Mouse (Mus musculus) embryo, embryonic 10.5 days (tissue): Measurements from ENCODE around the gene 4930512M02Rik.

ENCODE experiments used
- DNase-seq: peaks from one replicate; pipeline ENCODE4 v3.0.0-alpha.2; 2015; ENCODE audit warnings: low spot score

Gene 4930512M02Rik

DNA sequence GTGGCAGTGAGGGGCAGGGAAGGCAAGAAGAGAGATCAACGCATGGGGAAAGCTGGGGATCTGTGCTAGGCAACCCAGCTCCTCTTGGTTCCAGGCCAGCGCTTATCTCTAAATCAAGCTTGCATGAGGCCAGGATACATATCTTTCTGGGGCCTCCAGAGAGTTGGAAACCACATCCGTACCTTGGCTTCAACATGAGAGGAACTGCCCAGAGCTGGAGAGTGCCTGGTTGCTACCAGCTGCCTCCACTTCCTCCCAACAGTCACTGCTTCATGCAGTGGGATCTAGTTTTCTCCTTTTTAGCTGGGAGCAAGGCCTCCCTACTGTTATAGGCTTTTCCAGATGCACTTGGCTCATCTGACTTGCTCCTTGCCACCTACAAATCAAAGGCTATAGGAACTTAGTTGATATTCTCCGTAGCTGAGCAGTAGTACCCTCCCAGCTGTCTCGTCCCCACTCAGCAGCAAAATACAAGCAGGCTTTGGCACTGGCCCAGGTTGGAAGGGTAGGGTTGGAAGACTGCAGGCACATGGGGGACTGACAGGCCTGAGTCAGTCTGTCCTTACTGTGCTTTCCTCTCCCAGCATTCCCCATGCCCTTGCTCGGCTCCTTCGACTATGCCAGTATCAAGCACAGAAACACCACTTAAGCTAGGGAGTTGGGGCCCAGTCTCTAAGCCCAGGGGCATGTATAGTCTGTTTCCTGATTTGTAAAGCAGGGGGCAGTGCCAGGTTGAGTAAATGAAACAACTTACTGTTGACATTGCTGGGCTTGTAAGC is 63.2 kb downstream of the 4930512M02Rik start:
- no peak for DNase-seq

DNA sequence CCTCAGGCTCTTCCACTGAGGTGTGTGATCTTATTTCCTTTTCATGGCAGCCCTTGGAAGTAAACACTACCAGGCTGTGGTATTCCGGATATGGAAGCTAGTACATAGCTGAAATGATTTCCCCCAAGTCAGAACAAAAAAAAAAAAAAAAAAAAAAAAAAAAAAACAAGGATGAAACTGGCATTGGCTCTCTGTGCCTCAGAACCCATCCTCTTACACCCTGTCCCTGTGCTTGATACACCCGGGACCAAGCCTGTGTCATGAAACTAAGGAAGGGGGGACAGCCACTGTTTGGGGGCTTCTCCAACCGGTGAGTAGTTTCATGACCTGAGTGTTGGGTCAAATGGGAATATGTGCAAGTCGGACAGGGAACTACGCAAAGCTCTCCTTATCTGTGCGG is 66.5 kb downstream of the 4930512M02Rik start:
- no peak for DNase-seq

DNA sequence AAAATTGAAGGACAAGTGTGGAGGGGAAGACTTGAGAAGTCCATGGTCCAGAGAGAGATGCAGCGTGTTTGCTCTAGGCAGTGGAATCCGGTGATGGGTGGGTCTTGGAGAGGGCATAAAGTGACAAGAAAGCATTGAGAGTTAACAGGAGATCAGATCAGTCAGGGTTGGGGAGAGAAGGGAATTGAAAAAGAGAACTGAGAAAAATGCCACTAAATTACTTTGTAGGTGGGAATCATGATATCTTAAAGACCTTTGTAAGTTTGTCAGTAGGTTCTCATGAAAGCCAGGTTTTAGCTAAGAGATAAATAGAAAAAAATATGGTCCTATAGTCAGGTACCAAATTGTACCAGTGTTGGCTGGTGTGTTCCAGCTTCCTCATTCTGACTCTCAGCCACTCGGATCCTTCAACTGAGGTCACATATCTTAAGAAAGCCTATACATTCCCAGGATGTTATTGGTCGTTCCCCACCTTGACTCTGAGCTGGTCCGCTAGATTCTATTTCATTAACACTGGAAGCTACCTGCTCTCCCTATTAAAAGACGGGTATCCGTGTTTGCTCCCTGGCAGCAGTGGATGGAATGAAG is 68.4 kb downstream of the 4930512M02Rik start:
- no peak for DNase-seq

DNA sequence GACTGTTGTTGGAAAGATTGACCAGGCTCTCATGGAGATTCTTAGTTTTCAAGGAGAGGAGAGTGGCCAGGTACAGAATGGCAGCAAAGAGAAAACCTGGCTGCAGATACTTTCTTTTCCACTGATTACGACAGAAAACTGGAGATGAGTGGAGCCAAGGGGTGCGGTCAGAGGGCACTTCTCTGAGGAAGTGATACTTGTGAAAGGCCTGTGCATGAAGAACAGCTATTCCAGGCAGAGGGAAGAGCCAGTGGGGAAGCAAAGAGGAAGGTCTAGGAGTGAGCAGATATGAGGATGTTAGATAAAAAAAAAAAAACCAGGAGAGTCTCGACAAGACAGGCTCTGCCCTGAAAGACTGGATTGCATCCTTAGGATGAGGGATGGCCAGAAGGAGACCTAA is 69.0 kb downstream of the 4930512M02Rik start:
- no peak for DNase-seq

DNA sequence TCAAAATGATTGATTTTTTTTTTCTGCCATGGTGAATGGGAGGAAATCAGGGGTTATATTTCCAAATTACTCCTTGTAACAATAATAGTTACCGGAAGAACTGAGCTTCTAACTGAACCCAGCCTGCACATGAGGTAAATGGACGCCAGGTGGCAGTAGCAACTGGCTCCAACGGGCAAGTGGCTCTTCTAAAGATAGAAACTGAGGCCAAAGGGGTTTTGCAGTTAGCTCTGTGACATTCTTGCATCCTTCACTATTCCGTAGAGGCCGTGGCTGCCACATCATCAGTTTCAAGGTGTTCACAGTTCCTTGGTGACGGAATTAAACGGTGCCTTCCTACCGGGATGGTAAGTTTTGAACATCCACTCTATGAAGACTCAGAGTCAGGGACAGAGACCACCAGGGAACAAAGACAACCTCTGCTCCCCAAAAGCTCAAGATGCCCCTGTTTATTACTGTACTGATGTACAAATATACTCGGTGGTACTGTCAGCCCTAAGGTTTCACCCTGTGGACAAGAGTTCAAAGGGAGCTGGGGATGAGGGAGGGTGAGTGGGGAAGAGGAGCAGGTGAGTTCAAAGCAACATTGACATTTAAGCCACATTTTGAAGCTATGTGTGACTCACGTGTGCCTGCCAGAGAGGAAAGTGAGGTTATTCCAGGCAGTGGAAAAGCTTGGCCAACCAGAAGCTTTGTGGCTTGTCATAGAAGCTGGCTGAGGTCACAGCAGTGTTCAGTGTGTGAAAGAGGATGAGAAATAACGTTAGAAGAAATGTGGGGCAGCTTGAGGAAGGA is 70.3 kb downstream of the 4930512M02Rik start:
- peak; percentile 72 for DNase-seq

DNA sequence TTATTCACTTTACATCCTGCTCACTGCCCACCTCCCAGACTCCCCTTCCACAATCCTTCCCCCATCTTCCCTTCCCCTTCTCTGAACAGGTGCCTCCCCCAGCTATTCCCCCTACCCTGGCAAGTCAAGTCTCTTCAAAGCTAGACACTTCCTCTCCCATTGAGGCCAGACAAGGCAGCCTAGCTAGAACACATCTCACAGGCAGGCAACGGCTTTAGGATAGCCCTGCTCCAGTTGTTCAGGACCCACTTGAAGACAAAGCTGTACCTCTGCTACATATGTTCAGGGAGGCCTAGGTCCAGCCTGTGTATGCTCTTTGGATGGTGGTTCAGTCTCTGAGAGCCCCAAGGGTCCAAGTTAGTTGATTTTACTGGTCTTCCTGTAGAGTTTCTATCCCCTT is 71.4 kb downstream of the 4930512M02Rik start:
- DNase-seq: no peak

DNA sequence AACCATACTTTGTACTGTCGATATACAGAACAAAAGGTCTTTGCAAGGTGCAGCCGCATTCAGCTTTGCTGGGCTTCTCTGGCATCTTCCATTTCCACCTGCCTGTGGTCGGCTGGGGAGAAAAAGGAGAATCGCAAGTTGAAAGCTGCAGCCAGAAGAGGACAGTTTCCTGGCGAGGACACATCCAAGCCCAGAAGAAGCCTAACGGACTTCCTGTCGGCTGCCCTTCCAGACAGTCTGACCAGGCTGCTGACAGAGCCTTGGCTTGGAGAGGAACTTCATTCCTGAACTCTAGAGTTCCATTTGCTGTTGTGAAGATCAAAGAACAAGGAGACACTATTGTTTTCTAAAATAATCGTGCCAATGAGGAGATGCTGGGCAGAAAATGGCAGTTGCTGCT is 72.1 kb downstream of the 4930512M02Rik start:
- DNase-seq: no peak

DNA sequence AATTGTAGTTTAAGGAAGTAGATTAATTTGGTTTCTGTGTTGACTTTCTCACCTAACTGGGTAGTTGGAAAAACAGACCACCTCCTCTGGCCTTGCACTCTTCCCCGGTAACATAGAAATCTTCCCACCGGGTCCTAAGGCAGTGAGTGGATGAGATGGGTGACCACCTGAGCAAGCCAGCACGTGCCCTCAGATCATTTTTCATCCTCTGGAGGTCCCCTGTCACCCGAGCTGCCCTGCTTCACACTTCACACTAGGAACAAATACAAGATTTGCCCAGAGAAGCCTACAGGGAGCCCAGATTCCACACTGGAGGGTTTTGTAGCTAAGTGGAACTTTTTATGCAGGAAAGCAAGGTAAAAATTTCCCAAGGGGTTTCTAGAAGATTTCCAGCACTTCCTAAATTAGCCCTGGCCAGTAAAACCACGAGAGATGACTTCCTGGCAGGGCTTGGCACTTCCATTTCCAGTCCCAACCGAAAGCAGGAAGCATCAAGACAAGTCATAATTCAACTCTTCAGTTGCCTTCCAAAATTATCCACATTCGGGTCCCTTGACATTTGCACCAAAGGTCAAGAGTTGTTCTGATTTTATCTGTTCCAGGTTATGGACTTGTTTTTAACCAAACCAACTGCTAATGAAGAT is 79.9 kb downstream of the 4930512M02Rik start:
- no peak for DNase-seq

DNA sequence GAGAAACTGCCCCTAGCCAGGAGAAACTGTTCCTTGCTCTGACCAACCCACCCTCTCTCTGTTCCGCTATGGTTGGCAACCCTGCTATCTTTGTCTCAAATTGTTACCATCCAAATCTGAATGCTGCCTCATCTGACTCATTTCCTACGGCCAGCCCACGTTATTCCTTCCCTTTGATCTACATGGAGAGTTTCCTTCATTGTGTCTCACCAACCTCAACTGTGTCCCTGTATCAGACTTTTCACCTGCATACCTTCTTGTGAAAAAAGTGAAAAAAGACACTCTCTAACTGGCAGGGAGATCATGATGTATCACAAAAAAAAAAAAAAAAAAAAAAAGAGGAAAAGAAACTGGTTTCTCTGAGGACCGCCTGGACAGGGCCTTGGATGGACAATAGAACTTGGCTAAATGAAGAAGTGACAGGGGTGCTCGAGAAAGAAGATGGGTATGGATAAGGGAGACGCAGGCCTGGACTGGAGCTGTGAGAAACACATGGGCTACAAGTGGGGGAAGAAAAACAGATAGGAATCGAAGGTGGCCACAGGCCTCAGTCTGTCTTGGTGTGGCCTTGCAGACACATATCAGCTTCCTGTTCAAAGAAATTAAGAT is 80.6 kb downstream of the 4930512M02Rik start:
- DNase-seq: no peak

DNA sequence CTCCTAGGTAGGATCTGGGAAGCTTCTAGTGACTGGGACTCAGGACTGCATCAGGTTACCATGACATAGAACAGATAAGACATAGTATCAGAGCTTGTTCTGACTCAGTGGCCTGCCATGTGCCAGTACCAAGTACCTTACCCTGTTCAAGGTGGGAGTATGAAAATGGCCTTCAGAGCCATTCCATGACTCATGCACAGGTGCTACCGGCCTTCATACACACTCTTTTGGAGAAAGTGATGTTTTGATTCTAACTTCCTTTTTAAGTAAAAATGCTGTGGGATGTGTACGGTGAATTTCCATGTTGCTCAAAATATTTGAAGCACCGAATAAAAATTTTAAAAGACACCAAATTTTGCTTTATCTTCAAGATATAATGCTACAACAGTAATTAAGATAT is 81.7 kb downstream of the 4930512M02Rik start:
- no peak for DNase-seq
